Mouse (Mus musculus): ENCODE data around the gene Zfp536.
"Not testable (repeated sequence)": the region's sequence is repeated elsewhere in the genome, so short reads cannot be mapped to it uniquely, and the experiment has no call there.

Gene Zfp536

GRCm38 (mm10) chr7:37686366-37686765 lies 87.1 kb downstream of the Zfp536 start:
- DNase-seq = no peak

- DNase-seq = peak; percentile 68
Observed at GRCm38 (mm10) chr7:37685247-37685646, 88.2 kb downstream of the Zfp536 start.

GRCm38 (mm10) chr7:37681335-37681734 lies 92.1 kb downstream of the Zfp536 start:
- no peak for DNase-seq

- DNase-seq = no peak
Observed at GRCm38 (mm10) chr7:37663676-37664365, 109.6 kb downstream of the Zfp536 start.

- no peak for DNase-seq
Observed at GRCm38 (mm10) chr7:37648671-37649070, 124.8 kb downstream of the Zfp536 start.

GRCm38 (mm10) chr7:37647917-37648615 lies 125.4 kb downstream of the Zfp536 start:
- no peak for DNase-seq

GRCm38 (mm10) chr7:37639740-37640397 lies 133.6 kb downstream of the Zfp536 start:
- no peak for DNase-seq

GRCm38 (mm10) chr7:37634812-37635211 lies 138.6 kb downstream of the Zfp536 start:
- no peak for DNase-seq

- no peak for DNase-seq
Observed at GRCm38 (mm10) chr7:37630410-37630809, 143.0 kb downstream of the Zfp536 start.

- no peak for DNase-seq
Observed at GRCm38 (mm10) chr7:37627897-37628510, 145.4 kb downstream of the Zfp536 start.

- DNase-seq = no peak
Observed at GRCm38 (mm10) chr7:37625758-37626157, 147.7 kb downstream of the Zfp536 start.

- peak; percentile 60 for DNase-seq
Observed at GRCm38 (mm10) chr7:37624759-37625340, 148.6 kb downstream of the Zfp536 start.

GRCm38 (mm10) chr7:37623903-37624758 lies 149.3 kb downstream of the Zfp536 start:
- peak; percentile 87 for DNase-seq

GRCm38 (mm10) chr7:37619254-37619653 lies 154.2 kb downstream of the Zfp536 start:
- no peak for DNase-seq

GRCm38 (mm10) chr7:37617880-37618279 lies 155.6 kb downstream of the Zfp536 start:
- DNase-seq = no peak

- DNase-seq = peak; percentile 27
Observed at GRCm38 (mm10) chr7:37615932-37616331, 157.5 kb downstream of the Zfp536 start.

GRCm38 (mm10) chr7:37614381-37614780 lies 159.1 kb downstream of the Zfp536 start:
- peak; percentile 17 for DNase-seq

GRCm38 (mm10) chr7:37608556-37608955 lies 164.9 kb downstream of the Zfp536 start:
- DNase-seq = no peak

- no peak for DNase-seq
Observed at GRCm38 (mm10) chr7:37607906-37608305, 165.5 kb downstream of the Zfp536 start.

- no peak for DNase-seq
Observed at GRCm38 (mm10) chr7:37606472-37606871, 167.0 kb downstream of the Zfp536 start.

GRCm38 (mm10) chr7:37603525-37603909 lies 169.9 kb downstream of the Zfp536 start:
- DNase-seq = not testable (repeated sequence)
